Mouse (Mus musculus) lung, postnatal 4 days (tissue): ENCODE data around the gene Tmem192.
"Not testable (repeated sequence)": the region's sequence is repeated elsewhere in the genome, so short reads cannot be mapped to it uniquely, and the experiment has no call there.

ENCODE experiments used
- DNase-seq, 2 experiments: peaks; one replicate each; pipeline ENCODE4 v3.0.0; 2021

The Tmem192 gene

DNA sequence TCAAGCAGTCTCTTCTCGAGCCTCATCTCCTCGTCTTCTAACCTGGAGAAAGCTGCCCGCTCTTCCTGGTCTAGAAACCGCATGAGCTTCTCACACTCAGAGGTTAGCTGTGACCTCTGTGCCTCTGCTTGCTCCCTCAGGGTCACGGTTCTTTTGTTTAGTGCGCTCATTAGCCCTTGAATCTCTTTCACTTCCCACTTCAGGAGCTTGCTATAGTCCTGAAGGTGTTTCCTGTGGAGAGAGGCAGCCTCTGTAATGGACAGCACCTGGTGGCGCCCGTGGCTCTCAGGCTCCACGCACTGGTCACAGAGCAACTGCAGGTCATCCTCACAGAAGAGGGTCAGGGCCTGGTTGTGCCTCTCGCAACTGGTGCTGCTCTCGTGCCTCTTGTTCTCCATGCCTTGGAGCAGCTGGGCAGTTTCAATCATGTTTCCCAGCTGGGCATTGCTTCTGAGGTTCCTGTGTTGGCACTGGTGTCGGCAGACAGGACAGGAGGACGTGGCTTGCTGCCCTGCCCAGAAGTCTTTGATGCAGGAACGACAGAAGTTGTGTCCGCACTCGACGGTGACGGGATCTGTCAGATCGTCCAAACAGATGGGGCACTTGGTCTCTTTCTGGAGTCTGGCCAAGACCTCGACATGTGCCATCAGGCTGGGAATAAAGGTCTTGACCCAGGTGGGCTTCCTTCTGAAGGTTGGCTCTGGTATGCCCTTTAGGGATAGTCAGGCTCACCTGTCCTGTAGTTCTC is 36.3 kb downstream of the Tmem192 start:
- no peak for DNase-seq

- no peak for DNase-seq
These were observed 40.7 kb downstream of the Tmem192 start, which contains the start of gene Trim75 for GRCm38 (mm10) chr8:64987731-64988130. Gene Trim75 (minus strand): TSS chr8:64987831.

GRCm38 (mm10) chr8:64998806-64999365 is 51.9 kb downstream of the Tmem192 start:
- DNase-seq: no peak

GRCm38 (mm10) chr8:65007616-65008015 is 60.6 kb downstream of the Tmem192 start:
- DNase-seq: not testable (repeated sequence)

DNA sequence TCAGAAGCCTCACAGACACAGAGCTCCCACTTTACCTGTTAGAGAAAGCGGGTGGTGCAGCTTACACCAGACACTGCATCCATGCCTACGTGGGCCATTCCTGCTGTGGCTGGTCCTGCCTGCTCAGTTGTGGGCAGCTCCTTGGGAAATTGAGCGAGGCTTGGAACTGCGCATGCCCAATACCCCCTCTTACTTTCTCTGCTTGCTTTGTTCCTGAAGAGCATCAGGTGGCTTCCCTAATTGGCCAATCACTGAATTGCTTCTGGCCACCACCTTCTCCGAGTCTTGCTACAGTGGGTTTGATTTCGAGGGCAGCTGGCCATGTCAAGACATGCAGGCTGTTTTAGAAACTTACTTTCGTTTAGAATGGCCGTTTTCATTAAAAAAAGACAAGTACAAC is 71.4 kb downstream of the Tmem192 start, which contains the start of the genes Trim61 and Trim60:
Gene Trim61 (minus strand): TSS at position 101 of the 400 bp plus-strand sequence.
Gene Trim60 (minus strand): TSS at position 162 of the 400 bp plus-strand sequence.
- no peak for DNase-seq
